Mouse (Mus musculus) bone marrow macrophage, adult 2 months (primary cell): ENCODE measurements around the gene Terf2.

Source experiments
- CTCF ChIP-seq: IDR thresholded peaks from 2 replicates; pipeline ENCODE4 v1.5.1; 2012; ENCODE audit warnings: low read depth, mild to moderate bottlenecking, low read length, moderate library complexity
- POLR2A ChIP-seq: IDR thresholded peaks from 2 replicates; pipeline ENCODE4 v1.6.1; 2012; ENCODE audit warnings: mild to moderate bottlenecking, low read depth, low read length, borderline replicate concordance

DNA sequence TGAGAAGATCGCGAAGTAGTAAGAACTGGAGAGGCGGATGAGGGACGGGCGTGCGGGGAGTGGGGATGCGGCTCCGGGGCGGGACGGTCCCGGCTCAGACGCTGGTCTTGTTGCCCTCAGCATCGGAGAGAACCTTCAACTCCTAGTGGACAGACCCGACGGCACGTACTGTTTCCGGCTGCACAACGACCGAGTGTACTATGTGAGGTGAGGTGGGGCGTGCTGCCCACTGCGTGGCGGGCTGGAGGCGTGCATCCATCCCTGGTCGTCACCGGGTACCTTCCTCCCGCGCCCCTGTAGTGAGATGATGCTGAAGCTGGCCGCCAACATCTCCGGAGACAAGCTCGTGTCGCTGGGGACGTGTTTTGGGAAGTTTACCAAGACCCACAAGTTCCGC, 39.4 kb downstream of the Terf2 start:
- TF ChIP-seq CTCF (no peak), POLR2A (no peak)
